Mouse (Mus musculus) erythroblast, embryonic 14.5 days (primary cell): Measurements from ENCODE around the gene Ncam1.

ENCODE experiments used
- GATA1 ChIP-seq: IDR thresholded peaks from 2 replicates; pipeline ENCODE4 v1.6.1; 2012; ENCODE audit warnings: low read length, inconsistent platforms, mixed read lengths
- TAL1 ChIP-seq: IDR thresholded peaks from 3 replicates; pipeline ENCODE4 v1.6.1; 2012; ENCODE audit warnings: low read length, inconsistent platforms, mixed read lengths

- TF ChIP-seq GATA1 (no peak), TAL1 (no peak)
Measured at GRCm38 (mm10) chr9:49653478-49654245, 145.1 kb downstream of the Ncam1 start.
